Mouse (Mus musculus) embryo, embryonic 9.5 days (tissue): Measurements from ENCODE around the gene Vsnl1.

Experiments used
- DNase-seq: peaks from one replicate; pipeline ENCODE4 v3.0.0-alpha.2; 2017; ENCODE audit errors: extremely low spot score

Gene Vsnl1

DNA sequence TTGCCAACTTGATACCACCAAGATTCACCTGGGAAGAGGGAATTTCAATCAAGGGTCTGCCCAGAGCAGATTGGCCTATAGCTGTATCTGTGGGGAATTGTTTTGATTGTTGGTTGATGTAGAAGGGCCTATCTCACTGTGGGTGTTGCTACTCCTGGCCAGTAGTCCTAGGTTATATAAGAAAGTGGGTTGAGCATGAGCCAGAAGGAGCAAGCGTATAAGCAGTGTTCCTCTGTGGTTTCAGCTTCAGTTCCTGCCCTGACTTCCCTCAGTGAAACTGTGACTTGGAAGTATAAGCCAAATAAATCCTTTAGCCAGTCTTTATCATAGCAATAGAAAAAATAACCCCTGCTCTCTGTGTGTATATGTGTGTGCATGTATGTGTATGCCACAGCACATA lies 51.7 kb downstream of the Vsnl1 start:
- no peak for DNase-seq

DNA sequence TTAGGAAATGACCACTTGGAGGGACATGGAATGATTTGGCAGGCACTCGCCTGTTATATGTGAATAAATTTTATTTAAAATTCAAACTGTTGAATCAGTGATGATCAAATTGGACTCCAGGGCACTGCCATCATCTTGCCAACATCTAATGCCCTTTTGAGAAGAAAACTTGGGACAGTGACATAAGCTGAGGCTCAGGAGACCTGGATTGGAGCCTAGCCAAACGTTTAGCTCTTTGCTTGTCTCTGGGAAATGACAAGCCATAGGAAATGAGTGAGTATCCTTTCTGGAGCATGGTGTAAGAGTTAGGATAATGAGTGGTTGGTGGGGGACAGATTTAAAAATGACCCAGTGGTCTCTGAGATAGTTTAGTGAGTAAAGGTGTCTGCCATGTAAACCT lies 57.0 kb downstream of the Vsnl1 start:
- no peak for DNase-seq

DNA sequence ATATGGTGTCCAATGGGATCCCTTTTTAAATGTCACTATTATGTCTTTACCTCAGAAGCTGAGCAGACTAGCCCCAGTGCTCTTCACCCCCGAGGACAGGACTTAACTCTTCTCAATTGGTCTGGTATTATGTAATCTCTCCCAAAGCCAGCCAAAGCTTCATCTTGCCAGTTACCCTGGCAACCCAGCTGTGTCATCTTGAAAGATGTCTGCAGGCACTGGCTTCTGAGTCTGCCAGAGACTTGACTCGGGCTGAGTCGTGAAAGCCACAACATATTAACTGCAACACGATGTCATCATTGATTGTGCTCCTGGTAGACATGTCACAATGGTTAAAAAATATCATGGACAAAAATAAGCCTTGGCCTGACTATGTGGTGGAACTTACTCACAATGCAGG lies 66.4 kb downstream of the Vsnl1 start:
- DNase-seq, result no peak

DNA sequence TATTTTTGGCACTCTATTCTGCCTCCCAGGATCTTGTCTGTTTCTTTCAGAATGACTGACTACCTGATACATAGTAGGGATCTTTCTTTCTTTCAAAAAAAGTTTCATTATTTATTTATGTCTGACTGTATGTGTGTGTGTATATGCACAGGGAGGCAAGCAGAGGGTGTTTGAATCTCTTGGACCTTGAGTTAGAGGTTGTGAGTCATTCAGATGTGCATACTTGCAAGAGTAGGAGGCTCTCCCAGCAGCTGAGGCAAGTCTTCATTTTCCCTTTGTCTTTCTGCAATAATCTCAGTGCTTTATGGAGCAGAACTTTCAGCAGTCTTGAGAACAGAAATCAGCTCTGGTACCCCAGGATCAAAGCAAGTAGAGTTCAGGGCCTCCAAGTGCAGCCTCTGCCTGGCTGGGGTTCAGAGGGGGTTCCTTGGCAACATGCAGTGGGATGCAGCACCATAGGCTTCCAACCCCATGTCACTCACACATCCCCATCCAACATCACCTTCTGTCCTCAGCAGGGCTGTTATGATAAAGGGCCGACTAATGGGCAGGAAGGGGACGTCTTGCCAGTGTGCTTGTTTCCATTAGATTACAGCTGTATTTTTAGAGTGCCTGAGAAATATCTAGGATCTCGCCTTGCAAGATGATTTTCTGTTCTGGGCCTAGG lies 69.2 kb downstream of the Vsnl1 start:
- DNase-seq, result no peak

DNA sequence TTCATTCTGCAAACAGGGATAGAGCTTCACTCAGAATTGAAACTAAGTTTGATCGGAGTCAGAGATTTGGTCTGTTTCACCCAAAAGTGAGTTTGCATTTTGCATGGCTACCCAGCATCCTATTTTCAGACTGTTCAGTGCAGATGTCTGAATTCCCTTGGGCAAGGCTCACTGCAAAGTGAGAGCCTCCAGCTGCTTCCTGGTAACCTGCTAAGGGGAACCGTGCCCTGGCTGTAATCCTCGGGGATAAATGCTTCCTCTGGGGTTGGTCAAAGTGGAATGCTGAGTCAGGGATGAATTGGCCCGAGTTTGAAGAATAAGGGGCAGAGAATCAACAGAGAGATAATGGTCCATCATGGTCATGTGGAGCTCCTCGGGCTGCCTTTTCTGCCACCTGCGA lies 71.5 kb downstream of the Vsnl1 start:
- no peak for DNase-seq

DNA sequence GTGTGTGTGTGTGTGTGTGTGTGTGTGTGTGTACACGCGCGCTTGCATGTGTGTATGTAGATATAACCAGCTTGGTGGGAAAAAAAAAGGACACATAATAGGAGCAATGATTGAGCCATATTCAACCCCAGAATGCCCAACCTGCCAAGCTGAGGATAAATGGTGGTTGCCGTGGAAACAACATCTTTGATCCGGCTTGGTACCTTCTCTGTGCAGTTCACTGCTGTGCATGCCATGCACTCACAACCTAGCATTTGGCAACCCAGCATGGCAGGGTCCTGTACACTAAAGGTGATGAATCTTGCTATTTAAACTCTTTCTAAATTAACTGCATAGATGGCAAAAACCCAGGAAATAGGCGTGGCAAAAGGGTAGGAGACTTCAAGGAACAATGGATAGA lies 74.0 kb downstream of the Vsnl1 start:
- no peak for DNase-seq

DNA sequence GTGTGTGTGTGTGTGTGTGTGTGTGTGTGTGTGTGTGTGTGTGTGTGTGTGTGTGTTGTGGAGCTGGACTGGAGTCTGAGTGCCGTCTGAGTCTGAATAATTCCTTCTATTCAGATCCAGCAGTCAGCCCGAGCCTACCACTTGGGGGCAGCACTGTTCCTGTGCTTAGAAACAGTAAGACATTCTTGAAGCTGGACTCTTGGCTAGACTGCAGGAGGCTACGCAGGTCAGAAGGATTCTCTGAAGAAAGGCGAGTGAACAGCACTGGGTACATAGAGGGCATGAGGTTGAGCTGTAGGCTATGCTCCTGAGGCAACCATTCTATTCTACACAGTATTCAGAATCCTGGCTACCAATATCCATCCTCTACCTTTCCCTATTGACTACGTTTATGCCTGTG lies 85.5 kb downstream of the Vsnl1 start:
- peak; percentile 72 for DNase-seq

DNA sequence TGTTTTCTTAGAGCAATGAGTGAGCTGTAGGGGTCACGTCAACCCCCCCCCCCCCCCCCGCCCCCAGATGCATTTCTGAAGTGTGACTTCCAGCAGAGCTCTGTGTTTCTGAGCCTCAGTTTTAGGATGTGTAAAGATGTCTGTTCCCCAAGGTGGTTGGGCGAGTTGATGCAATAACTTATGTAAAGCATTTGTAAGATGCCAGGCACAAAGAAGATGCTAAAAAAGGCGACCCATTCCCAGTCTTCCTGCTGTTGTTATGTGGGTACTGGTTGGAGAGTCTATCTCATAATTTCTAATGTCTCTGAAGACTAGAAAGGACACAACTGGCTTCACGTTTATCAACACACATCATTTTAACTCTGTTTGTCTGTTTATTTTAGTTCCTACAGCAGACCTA lies 86.5 kb downstream of the Vsnl1 start:
- no peak for DNase-seq

DNA sequence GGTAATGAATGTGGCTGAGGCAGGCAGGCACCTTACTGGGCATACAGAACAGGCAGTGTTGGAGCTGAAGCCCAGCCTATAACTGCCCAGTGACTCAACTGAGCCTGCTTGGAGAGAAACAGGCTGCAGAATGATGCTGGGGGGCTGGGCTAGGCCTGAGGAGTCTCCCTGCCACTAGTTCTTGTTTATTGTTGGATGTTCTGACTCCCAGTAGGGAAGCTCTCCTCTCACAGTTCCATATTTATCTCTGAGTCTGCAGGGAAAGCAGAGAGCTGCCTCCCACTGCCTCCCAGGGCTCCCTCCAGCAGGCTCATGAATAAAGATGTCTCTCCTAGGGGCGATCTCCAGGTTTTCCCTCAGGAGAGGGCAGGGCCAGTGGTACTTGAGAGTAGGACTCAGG lies 88.0 kb downstream of the Vsnl1 start:
- DNase-seq, result no peak

DNA sequence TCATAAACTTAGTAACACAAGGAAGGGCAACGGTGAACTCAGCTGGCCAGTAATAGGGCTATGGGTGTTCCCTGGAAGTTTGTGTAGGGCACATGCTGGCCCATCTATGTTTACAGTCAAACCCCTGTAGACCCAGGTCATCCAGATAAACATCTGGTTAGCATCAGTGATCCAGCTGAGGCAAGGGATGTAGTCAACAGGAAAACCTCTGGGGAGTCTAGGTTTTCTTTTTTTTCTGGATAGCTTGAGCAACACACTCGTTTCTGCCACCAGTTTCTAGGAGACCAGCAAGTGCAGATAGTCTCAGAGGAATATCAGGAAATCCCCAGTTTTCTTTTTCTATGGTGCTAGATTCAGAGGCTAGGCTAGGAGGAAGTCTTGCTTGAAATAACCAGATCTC lies 90.5 kb downstream of the Vsnl1 start:
- no peak for DNase-seq

DNA sequence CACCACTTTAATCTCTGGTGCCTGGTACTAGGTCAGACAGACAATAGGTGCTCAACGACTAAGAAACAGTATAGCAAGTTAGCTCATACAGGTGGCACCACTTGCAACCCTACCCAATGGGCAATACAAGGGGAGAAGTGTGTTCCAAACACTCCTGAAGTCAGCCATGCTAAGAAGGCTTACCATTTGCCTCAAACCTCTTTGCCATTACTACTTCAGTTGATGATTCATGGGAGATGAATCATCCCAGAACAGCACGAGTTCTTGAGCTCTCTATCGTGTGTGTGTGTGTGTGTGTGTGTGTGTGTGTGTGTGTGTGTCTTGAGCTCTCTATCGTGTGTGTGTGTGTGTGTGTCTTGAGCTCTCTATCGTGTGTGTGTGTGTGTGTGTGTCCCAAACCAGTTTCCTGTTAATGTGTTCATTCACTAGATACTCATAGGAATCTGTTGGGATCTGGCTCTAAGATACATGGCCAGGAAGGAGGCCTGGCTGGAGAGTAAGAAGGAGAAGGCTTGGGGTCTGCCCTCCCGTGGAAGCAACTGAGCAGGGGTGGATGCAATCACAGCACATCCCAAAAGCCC lies 94.3 kb downstream of the Vsnl1 start:
- DNase-seq, result no peak

DNA sequence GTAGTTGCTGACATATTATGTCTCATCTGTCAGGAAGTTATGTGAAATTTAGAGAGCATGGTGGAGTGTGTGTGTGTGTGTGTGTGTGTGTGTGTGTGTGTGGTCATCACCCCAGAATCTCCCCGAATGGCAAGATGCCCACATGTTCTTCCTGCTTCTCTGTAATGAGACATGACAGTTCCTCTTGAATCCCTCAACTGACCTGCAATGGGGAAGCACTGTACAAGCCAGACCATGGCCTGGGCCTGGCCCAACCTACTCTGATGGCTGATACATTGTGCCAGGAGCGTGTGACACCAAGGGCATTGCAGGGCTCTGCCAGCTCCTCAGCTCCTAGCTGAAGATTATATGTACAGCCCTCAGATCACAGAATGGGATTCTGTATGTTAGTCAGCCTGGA lies 98.2 kb downstream of the Vsnl1 start:
- no peak for DNase-seq

DNA sequence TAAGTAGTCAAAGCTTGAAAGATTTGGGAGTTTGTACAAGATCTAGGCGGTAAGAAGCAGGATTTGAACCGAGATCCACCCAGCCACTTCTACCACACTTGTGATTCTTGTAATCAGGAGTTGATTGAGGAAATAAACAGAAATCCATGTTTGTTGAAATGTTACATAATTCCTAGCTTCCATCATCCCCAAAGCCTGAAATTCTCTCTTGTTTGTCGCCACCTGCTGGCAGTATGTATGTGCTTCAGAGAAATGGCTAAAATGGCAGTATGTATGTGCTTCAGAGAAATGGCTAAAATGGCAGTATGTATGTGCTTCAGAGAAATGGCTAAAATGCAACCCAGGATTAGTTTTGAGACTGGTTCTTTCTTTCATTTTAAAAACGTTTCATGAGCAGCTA lies 99.6 kb downstream of the Vsnl1 start:
- DNase-seq, result no peak

DNA sequence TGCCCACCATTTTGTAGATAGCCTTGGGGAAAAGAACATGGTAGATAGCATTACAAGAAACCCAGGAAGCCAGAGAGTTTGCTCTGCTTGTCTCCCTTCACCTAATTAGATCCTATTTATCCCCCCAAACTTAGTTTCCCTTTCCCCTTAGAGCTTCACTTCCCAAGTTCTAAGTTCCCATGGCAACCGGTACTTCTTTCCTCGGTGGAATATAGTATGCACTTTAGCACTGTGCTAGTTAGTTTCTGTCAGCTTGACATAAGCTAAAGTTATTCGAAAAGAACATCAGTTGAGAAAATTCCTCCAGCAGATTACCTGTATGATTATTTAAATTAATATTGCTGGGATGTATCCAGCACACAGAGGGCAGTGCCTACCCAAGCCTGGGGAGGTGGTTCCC lies 109.9 kb downstream of the Vsnl1 start:
- DNase-seq, result no peak

DNA sequence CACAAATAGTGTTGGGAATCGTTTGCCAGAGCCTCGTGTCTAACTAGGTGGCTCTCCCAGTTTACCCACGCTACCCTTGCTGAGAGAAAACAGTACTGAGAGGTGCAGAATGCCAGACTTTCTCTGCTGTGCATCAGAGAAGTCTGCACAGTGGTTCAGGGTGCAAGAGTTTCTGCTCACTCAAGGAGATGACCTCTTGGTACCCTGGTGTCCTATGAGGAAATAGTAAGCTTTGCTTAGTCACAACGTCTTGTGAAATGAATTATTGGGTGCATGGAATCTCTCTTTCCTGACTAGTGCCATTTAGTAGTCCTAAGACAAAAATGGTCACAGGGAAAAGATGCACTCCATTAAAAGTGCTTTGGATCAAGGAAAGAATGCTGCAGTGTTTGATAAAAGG lies 111.9 kb downstream of the Vsnl1 start:
- no peak for DNase-seq

DNA sequence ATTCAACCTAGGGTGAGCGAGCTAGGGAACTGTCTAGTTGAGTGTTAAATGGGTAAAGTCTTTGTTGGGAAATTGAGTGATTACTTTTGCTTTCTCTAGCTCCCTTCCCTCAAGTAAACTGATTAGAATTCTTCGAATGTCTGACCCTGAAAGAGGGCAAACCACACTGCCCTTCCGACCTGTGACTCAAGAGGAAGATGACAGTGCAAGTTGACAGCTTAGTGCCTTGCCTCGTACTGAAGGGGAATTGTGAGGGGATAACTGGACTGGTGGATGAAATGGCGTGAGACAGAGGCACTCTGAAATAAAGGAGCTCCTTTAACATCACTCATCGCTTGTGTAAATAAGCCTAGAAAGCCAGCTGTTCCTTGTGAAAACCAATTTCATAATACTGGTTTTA lies 118.7 kb downstream of the Vsnl1 start:
- DNase-seq, result no peak

DNA sequence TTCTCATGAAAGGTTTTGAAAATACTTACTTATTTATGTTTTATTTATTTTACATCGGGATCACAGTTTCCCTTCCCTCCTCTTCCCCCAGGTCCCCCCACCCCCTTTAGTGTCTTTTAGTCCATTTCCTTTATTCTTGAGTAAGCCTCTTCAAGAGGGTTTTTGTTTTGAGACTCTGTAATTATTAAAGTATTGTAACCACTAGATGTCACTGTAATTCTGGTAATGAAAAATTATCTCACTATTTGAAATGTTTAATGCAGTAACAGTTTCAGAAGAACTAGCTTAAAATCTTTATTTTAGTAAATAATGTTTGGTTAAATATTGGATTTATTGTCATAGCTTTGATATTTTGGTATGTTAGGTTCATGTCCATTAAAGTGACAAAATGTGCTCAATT lies 122.6 kb downstream of the Vsnl1 start:
- DNase-seq, result no peak

DNA sequence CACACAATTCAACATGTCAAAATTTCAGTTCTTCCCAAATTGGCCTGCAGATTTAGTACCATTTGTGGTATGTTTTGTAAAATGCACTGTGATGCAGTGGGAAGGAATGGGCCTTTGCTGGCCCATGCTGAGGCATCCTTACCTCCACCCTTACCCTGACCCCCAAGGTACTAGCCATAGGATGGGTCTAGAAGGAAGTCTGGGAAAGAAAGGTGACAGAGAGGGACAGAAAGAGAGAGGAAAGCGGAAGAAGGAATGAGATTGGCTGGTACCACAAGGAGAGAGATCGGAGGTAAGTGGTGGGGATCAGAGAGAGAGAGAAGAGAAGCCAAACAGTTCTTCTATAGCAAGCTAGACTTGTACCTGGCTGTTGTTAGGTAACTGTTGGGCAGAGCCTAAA lies 125.3 kb downstream of the Vsnl1 start:
- DNase-seq, result no peak

DNA sequence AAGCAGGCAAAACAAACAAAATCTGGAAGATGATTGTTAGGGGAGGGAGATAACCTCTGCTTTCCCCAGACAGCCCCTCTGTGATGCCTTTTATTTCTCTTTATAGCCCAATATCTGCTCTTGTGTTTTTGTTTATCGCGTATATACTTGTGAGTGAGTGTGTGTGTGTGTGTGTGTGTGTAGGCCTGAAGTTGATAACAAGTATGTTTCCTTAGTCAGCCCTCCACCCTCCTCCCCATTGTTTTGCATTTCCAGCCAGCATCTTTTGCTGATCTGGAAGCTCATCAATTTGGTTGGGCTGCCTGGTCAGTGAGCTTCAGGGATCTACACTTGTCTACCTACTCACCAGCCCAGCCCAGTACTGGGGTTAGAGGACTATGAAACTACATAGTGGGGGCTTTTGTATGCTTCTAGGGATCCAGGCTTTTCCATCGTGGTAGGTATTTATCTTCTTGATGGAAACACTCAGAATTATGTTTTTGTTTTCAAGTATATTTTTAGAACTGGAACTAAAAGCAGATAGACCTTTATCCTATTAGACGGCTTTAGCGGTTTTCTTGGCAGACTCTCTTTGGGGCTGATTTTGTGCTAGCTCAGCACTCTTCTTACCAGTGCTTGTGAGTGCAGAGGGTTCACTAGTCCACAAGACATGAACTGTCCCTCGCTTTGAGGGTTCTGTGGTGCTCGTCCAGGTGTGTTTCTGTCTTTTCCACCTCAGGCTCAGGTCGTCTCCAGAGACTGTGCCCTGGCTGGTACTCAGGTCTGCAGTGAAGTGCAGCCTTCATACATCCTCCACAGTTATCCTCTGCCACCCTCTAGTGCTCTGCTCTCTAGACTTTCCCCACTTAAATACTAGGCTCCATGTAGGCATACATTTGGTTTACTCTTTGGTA lies 129.4 kb downstream of the Vsnl1 start:
- no peak for DNase-seq

DNA sequence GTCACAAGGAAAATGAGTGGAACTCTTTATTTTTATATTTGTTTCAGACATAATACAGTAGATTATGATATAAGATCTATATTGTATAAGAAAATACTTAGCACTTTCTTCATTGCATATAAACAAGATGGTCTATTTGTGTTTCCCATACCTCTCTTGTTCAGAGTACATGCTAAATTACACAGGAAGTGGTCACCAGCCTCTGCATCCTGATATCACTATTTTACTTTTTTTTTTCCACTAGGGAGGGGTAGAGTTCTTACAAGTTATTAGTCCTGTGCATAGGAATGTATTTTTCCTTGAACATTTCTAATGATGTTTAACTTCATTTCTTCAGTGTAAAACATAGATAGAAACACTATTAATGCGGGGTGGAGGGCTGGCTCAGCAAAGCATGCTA lies 135.6 kb downstream of the Vsnl1 start:
- no peak for DNase-seq

DNA sequence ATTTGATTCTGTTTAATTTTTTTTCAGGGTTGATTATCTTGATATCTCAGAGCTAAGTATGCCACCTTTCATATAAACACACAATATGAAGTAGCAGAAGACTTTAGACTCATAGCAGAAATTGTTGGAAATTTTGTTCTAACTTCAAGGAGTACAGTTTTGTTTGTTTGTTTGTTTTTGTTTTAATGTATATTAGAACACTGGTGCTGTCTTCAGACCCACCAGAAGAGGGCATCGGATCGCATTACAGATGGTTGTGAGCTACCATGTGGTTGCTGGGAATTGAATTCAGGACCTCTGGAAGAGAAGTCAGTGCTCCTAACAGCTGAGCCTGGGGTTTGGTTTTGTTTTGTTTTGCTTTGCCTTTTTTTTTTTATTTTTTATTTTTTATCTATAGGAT lies 150.0 kb downstream of the Vsnl1 start:
- DNase-seq, result no peak

DNA sequence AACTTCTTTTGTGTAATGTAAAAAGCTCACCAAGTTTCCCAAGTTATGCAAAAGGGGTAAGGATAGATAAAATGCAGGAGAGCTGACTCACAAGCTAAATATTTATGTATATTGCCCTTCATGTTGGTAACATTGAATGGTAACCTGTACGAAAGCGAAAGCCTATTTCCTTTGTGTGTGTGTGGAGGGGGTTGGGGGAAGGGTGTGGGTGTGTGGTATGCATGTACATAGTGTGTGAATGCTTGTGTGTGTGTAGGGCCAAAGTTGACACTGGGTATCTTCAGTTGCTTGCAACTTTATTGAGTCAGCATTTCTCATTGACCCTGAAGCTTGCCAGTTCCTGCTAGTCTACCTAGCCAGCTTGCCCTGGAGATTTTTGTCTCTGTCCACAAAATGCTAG lies 154.8 kb downstream of the Vsnl1 start:
- DNase-seq, result no peak

DNA sequence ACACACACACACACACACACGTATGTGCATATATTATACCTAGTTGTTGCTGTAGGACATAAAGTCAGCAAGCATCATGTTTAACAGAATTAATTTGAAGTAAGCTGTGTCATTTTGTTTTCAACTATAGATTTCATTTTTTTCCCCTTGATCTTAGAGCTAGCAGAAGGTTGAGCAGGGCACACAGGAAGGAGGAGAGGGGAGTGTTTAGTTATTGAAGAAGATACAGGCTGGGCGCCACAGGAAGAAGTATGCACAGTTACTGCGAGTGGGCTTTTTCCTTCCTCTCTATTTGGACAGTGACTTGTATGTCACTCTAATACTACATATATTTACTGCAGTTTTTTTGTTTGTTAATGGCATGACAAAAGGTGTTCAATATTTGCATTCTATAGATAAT lies 156.5 kb downstream of the Vsnl1 start:
- DNase-seq, result no peak
